Mouse (Mus musculus) cerebellum, adult 18-20 months (tissue): ENCODE measurements around the gene Glis1.
A peak's percentile ranks its signal among the peaks of the same experiment; 100 is the strongest.

Experiments
- DNase-seq, 2 experiments: peaks; one replicate each; pipeline ENCODE4 v3.0.0; 2021

Glis1 gene

GRCm38 (mm10) chr4:107636099-107636498 lies 201.7 kb downstream of the Glis1 start:
- DNase-seq: no peak

- no peak for DNase-seq
Measured at GRCm38 (mm10) chr4:107637670-107638069, 203.3 kb downstream of the Glis1 start.

GRCm38 (mm10) chr4:107638303-107638702 lies 203.9 kb downstream of the Glis1 start:
- DNase-seq: no peak

GRCm38 (mm10) chr4:107641624-107642023 lies 207.2 kb downstream of the Glis1 start:
- no peak for DNase-seq

GRCm38 (mm10) chr4:107648959-107649485 lies 214.6 kb downstream of the Glis1 start:
- DNase-seq: no peak

- DNase-seq: peak in 1 of 2 experiments; percentile 11
Measured at GRCm38 (mm10) chr4:107651021-107651496, 216.7 kb downstream of the Glis1 start.

- DNase-seq: peak; percentile 79 to 83
Measured at GRCm38 (mm10) chr4:107652598-107653279, 218.3 kb downstream of the Glis1 start.

GRCm38 (mm10) chr4:107653280-107653643 lies 218.9 kb downstream of the Glis1 start:
- no peak for DNase-seq

GRCm38 (mm10) chr4:107660649-107661048 lies 226.3 kb downstream of the Glis1 start:
- peak; percentile 38 to 43 for DNase-seq

GRCm38 (mm10) chr4:107668514-107668913 lies 234.1 kb downstream of the Glis1 start:
- no peak for DNase-seq

- DNase-seq: no peak
Measured at GRCm38 (mm10) chr4:107670731-107671130, 236.3 kb downstream of the Glis1 start.

GRCm38 (mm10) chr4:107673638-107674321 lies 239.4 kb downstream of the Glis1 start:
- peak; percentile 41 to 51 for DNase-seq

GRCm38 (mm10) chr4:107674322-107674644 lies 239.9 kb downstream of the Glis1 start:
- no peak for DNase-seq

GRCm38 (mm10) chr4:107675645-107676044 lies 241.3 kb downstream of the Glis1 start:
- no peak for DNase-seq

- no peak for DNase-seq
Measured at GRCm38 (mm10) chr4:107680311-107681098, 246.1 kb downstream of the Glis1 start.

- DNase-seq: no peak
Measured at GRCm38 (mm10) chr4:107681099-107681849, 246.9 kb downstream of the Glis1 start.

GRCm38 (mm10) chr4:107683006-107683756 lies 248.8 kb downstream of the Glis1 start:
- DNase-seq: no peak

- DNase-seq: no peak
Measured at GRCm38 (mm10) chr4:107684130-107684529, 249.7 kb downstream of the Glis1 start, which contains the start of gene Dmrtb1. TSS of gene Dmrtb1 (minus strand) at chr4:107684230.
